Comparison of ENCODE assay signal across 8 mouse cellular contexts in genomic region chr14:57797991-57798931, GRCm38 (mm10). TPM values are rescaled to one million over a fixed set of nuclear protein-coding genes. Genes with fewer than 3 reads are reported as not detected.
DNase-seq lines count a peak whose midpoint lies in the region; ATAC-seq lines count a peak whose summit lies in the region.

Gene Sap18, plus strand, starts transcription at chr14:57798180.

- H3K36me3 ChIP-seq in hindbrain, embryonic 16.5 days (ENCODE audit: control insufficient read depth, insufficient read depth, low read length) = peaks cover 7% of the 10 kb centered on the region; the same call in 1 of the 2 replicates
- H3K36me3 ChIP-seq in macrophage (ENCODE audit: inconsistent target) = peaks cover 9% of the 10 kb centered on the region; the same call in 1 of the 2 replicates

- peak within 1 kb of the TSS; percentile 85 for H3K4me3 ChIP-seq in hindbrain, embryonic 16.5 days (ENCODE audit: low read length)
- H3K4me3 ChIP-seq in macrophage (ENCODE audit: inconsistent target) = peak within 1 kb of the TSS; percentile 85

- peak; percentile 95 for DNase-seq in WW6 (ENCODE audit: low read depth, low spot score)
- peak; percentile 88 to 95 for DNase-seq in cerebellum, postnatal 4 days (ENCODE audit: low spot score in 2 of 2)
- DNase-seq in gastrocnemius, adult 18-20 months (ENCODE audit: low spot score) = peak; percentile 98
- peak; percentile 95 to 97 for DNase-seq in left cerebral cortex, adult 18-20 months (ENCODE audit: low spot score in 2 of 2)
- peak; percentile 98 for DNase-seq in right cerebral cortex, adult 18-20 months
- peak; percentile 86 for DNase-seq in urinary bladder, postnatal 10 days (ENCODE audit: low spot score)

- peak within 1 kb of the TSS; percentile 84 for H3K9ac ChIP-seq in hindbrain, embryonic 16.5 days (ENCODE audit: low read depth, low read length)

- H3K27me3 ChIP-seq in hindbrain, embryonic 16.5 days (replicated peaks; ENCODE audit: control insufficient read depth, insufficient read depth, low read length) = no peaks in the 10 kb centered on the region

- H3K79me2 ChIP-seq in macrophage (ENCODE audit: inconsistent target) = peaks cover 46% of the 10 kb centered on the region

- H3K4me2 ChIP-seq in hindbrain, embryonic 16.5 days (ENCODE audit: low read length) = peak within 1 kb of the TSS; percentile 85

- peak; percentile 99 for ATAC-seq in hindbrain, embryonic 16.5 days

- H3K4me1 ChIP-seq in hindbrain, embryonic 16.5 days (ENCODE audit: control insufficient read depth, insufficient read depth, low read depth, low read length) = peaks cover 19% of the 10 kb centered on the region

- no peaks in the 10 kb centered on the region for H3K9me3 ChIP-seq in hindbrain, embryonic 16.5 days (ENCODE audit: control insufficient read depth, low read length)

- H3K27ac ChIP-seq in hindbrain, embryonic 16.5 days (ENCODE audit: low read depth, low read length) = peak within 1 kb of the TSS; percentile 86
- peak within 1 kb of the TSS; percentile 35 for H3K27ac ChIP-seq in macrophage

- WGBS in hindbrain, embryonic 16.5 days = under 1% methylated on average over 89 of the region's 99 CpGs
- WGBS in macrophage (ENCODE audit: missing documents) = under 1% methylated on average over 79 of the region's 99 CpGs

RNA-seq across cellular contexts. Expression of gene Sap18, which starts in this region (rescaled TPM):
- 10 to 100 TPM; 55.0 to 57.2 TPM for total RNA-seq in gastrocnemius, adult 18-20 months (2021)
- polyA plus RNA-seq in hindbrain, embryonic 16.5 days (2015; fragmentation: Nextera tagmentation; extraction: Ambion mirVana) = 26.7 and 32.5 TPM in 2 replicates
- total RNA-seq in left cerebral cortex, adult 18-20 months (2021) = 10 to 100 TPM; 56.5 to 62.8 TPM
- 10 to 100 TPM in 25 of 26 experiments, 1 to 10 TPM in 1; 8.1 to 54.9 (median 28.0) TPM for total RNA-seq in macrophage (2018; cell fraction: chromatin; rRNA removed)
- 10 to 100 TPM; 32.9 to 80.1 (median 47.9) TPM for total RNA-seq in macrophage (2018; cell fraction: cytosol; rRNA removed)
- total RNA-seq in macrophage (2018; cell fraction: nucleus; rRNA removed) = 10 to 100 TPM; 12.8 to 45.1 (median 24.0) TPM
- polyA plus RNA-seq in macrophage (2018) = 52.1 to 90.3 TPM (median 73.7 TPM) in 3 replicates

Comparison
In these comparisons a context has a peak if more than half of its experiments do, and no peak if none do; other contexts are left out.
1. Peak in every context shown above with its lines: DNase-seq, ATAC-seq, H3K4me3 ChIP-seq and H3K27ac ChIP-seq.